Mouse (Mus musculus) adrenal gland (tissue): ENCODE results near the gene Pnck.

Experiments used
- intact Hi-C: fragments of 180-260 bp; cut with DNase I; formaldehyde crosslinking; loops from one replicate; pipeline ENCODE4 v1.15.1; 2025
- long read RNA-seq, 2 experiments: library from polyadenylated mRNA; unstranded; transcript quantifications; one replicate each; pipeline ENCODE4 v2.0.0; 2020; ENCODE audit warnings: borderline replicate concordance in 1 of 2; ENCODE audit not compliant: insufficient replicate concordance in 1 of 2

Gene Pnck
- long read RNA-seq, experiment 1, transcript Pnck-202 (12 exons, 1,532 nt): major isoform, 6 of 14 reads
- long read RNA-seq, experiment 1, partial matches to known transcripts: 1 of 14 reads
- long read RNA-seq, experiment 1, other reads (novel, unspliced or antisense): 6 of 14 reads
- long read RNA-seq, experiment 2, partial matches to known transcripts: 0 of 13 reads
- long read RNA-seq, experiment 2, other reads (novel, unspliced or antisense): 10 of 13 reads

- intact Hi-C loops: loop anchor here (5.0 to 10.0 kb wide), 3 partner anchors 67 to 605 kb away; no protein-coding TSS in a partner anchor
Observed at GRCm38 (mm10) chrX:73659575-73660283, at the start of gene Pnck. Pnck (minus strand) TSS chrX:73660117.

- intact Hi-C loops: no loop called here
Observed at GRCm38 (mm10) chrX:73700472-73700871, 40.6 kb upstream of the Pnck start.

- intact Hi-C loops: no loop called here
Observed at GRCm38 (mm10) chrX:73690917-73691629, 31.2 kb upstream of the Pnck start.

- intact Hi-C loops: no loop called here
Observed at GRCm38 (mm10) chrX:73685629-73686028, 25.7 kb upstream of the Pnck start.

- intact Hi-C loops: no loop called here
Observed at GRCm38 (mm10) chrX:73684978-73685377, 25.1 kb upstream of the Pnck start.

- intact Hi-C loops: no loop called here
Observed at GRCm38 (mm10) chrX:73684156-73684555, 24.2 kb upstream of the Pnck start.

GRCm38 (mm10) chrX:73676668-73677067 lies 16.8 kb upstream of the Pnck start:
- intact Hi-C loops: no loop called here

- intact Hi-C loops: no loop called here
Observed at GRCm38 (mm10) chrX:73675231-73675630, 15.3 kb upstream of the Pnck start.

- intact Hi-C loops: no loop called here
Observed at GRCm38 (mm10) chrX:73673968-73674661, 14.2 kb upstream of the Pnck start.

- intact Hi-C loops: no loop called here
Observed at GRCm38 (mm10) chrX:73673619-73673967, 13.7 kb upstream of the Pnck start.

GRCm38 (mm10) chrX:73672879-73673618 lies 13.1 kb upstream of the Pnck start, which contains the start of gene Slc6a8:
Slc6a8 (plus strand) TSS chrX:73673150.
- intact Hi-C loops: no loop called here

GRCm38 (mm10) chrX:73672031-73672431 lies 12.1 kb upstream of the Pnck start:
- intact Hi-C loops: no loop called here

- intact Hi-C loops: no loop called here
Observed at GRCm38 (mm10) chrX:73663143-73663542, 3.2 kb upstream of the Pnck start.

- intact Hi-C loops: no loop called here
Observed at GRCm38 (mm10) chrX:73660284-73660665, 358 bp upstream of the Pnck start.

- intact Hi-C loops: loop anchor here (5.0 to 10.0 kb wide), 3 partner anchors 67 to 604 kb away; no protein-coding TSS in a partner anchor
Observed at GRCm38 (mm10) chrX:73658936-73659574, 862 bp downstream of the Pnck start.

- intact Hi-C loops: loop anchor here (5.0 to 10.0 kb wide), 3 partner anchors 66 to 604 kb away; no protein-coding TSS in a partner anchor
Observed at GRCm38 (mm10) chrX:73658391-73658790, 1.5 kb downstream of the Pnck start.

- intact Hi-C loops: loop anchor here (5.0 to 10.0 kb wide), 3 partner anchors 63 to 601 kb away; no protein-coding TSS in a partner anchor
Observed at GRCm38 (mm10) chrX:73655529-73655928, 4.4 kb downstream of the Pnck start.

- intact Hi-C loops: loop anchor here (10.0 kb wide), 1 partner anchor 599 kb away; no protein-coding TSS in a partner anchor
Observed at GRCm38 (mm10) chrX:73654177-73654576, 5.7 kb downstream of the Pnck start.

- intact Hi-C loops: loop anchor here (10.0 kb wide), 1 partner anchor 599 kb away; no protein-coding TSS in a partner anchor
Observed at GRCm38 (mm10) chrX:73653392-73653791, 6.5 kb downstream of the Pnck start.

- intact Hi-C loops: loop anchor here (10.0 kb wide), 1 partner anchor 596 kb away; no protein-coding TSS in a partner anchor
Observed at GRCm38 (mm10) chrX:73650869-73651268, 9.0 kb downstream of the Pnck start.
